Mouse (Mus musculus): ENCODE data around the gene Gga1. TPM values are rescaled to one million over a fixed set of nuclear protein-coding genes. Genes with fewer than 3 reads are reported as not detected.

Gene Gga1
- 10 to 100 TPM; 58.8 to 65.5 TPM for total RNA-seq (2021)
- long read RNA-seq, experiment 1, transcript Gga1-201 (17 exons, 3,034 nt), result major isoform, 78 of 111 reads
- long read RNA-seq, experiment 1, partial matches to known transcripts, result 7 of 111 reads
- long read RNA-seq, experiment 1, other reads (novel, unspliced or antisense), result 26 of 111 reads
- long read RNA-seq, experiment 2, transcript Gga1-201 (17 exons, 3,034 nt), result major isoform, 65 of 127 reads
- long read RNA-seq, experiment 2, partial matches to known transcripts, result 21 of 127 reads
- long read RNA-seq, experiment 2, other reads (novel, unspliced or antisense), result 41 of 127 reads

DNA sequence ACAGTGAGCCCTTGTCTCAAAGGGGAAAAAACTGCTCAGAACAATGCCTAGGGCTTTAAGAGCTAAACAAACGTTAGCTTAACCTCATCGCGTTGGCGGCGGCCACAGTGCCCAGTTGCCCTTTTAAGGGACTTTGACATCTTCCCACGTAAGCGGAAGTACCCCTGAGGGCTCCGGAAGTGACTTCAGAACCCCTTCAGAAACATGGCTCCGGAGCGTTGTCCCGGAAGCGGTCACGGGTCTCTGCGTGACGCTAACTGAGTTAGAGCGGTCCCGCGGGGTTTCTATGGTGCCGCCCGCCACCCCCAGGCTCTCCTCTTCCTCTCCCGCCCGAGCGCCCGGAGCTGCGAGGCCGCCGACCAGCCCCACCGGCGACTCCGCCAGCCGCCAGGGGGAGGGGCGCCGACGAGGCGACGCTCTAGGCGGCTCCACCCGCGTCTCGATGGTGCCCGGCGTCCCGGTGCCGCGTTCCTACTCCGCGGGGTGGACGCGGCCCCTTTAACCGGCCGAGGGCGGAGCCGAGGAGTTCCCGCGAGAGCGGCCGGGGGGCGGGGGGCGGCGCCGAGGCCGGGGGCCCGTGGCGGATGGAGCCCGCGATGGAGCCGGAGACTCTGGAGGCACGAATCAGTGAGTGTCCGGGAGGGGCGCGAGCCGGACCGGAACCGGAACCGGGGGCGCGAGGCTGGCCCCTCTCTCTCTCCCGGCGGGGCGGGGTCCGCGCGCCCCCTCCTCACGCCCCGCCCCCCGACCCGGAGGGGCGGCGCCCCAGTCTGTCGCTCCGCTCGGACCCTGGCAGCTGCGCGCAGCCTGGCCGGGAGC lies at the start of gene Gga1:
Gene Gga1, plus strand, starts transcription at position 200 of the 819 bp plus-strand sequence.
- DNase-seq (ENCODE audit: low spot score in 2 of 2), result peak; percentile 83

- no peak for DNase-seq (ENCODE audit: low spot score in 2 of 2)
These were observed 48.7 kb upstream of the Gga1 start for GRCm38 (mm10) chr15:78828315-78828714.

- DNase-seq (ENCODE audit: low spot score in 2 of 2), result no peak
These were observed 47.4 kb upstream of the Gga1 start for GRCm38 (mm10) chr15:78829636-78830035.

- DNase-seq (ENCODE audit: low spot score in 2 of 2), result no peak
These were observed 46.0 kb upstream of the Gga1 start for GRCm38 (mm10) chr15:78830742-78831719.

DNA sequence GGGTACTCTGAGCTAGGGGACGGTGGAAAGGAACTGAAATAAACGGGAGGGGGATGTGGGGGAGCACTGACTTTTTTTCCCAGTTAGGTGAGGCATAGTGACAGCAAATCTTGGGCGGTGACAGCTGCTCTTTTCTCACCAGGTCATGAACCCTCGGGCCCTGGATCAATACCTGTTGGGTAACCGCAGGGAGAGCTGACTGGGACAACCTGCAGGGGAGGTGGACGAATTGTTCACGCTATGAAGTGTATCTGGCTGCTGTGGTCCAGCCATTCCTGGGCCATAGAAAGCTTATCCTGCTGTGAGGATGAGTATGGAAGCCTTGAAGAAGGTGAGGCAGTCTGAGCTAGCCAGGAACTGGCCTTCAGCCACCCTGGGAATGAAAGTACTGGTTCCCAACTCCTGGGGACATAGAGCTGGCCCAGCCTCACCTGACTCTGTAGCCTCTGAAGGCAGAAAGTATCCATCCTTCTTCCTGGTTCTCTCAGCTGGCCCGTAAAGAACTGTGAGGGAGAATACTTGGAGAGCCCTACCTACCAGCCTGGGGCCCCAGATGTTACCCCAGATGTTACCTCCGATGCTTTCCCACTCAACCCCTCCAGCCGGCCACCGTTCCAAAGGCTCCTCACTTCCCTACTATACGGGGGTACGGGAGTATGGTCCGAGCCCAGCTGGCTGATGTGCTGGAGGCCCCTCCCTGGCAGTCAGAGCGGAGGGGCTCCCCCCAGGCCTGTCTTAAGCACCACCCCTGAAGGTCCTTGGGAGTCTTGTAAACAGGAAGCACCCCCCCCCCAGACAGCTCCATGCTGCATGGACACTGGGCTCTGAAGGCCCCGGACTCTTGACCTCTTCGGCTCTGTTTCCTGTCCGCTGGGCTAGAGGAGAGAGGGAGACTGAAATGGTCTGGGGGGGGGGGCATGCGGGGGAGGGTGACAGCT lies 45.0 kb upstream of the Gga1 start:
- no peak for DNase-seq (ENCODE audit: low spot score in 2 of 2)

DNA sequence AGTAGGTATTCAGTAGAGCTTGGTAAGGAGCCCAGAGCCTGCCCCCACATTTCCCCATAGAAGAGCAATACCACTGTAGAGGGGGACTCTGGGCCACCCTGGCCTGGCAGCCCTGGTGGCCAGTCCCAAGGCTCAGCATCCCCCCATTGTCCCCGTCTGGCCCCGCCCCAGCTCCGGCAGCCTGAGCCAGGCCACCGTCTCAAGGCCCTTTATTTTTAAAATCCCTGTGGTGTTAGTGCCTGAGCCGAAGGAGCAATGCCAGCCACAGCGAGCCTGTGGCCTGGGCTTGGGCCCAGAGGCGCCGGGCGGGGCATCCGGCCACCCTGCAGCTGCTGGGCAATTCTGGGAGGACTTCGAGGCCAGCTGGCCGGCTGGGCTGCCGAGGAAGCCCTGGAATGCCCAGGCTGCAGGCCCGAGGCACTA lies 44.3 kb upstream of the Gga1 start:
- DNase-seq (ENCODE audit: low spot score in 2 of 2), result peak in 1 of 2 experiments; percentile 66

- no peak for DNase-seq (ENCODE audit: low spot score in 2 of 2)
These were observed 43.4 kb upstream of the Gga1 start for GRCm38 (mm10) chr15:78833582-78833981.

DNA sequence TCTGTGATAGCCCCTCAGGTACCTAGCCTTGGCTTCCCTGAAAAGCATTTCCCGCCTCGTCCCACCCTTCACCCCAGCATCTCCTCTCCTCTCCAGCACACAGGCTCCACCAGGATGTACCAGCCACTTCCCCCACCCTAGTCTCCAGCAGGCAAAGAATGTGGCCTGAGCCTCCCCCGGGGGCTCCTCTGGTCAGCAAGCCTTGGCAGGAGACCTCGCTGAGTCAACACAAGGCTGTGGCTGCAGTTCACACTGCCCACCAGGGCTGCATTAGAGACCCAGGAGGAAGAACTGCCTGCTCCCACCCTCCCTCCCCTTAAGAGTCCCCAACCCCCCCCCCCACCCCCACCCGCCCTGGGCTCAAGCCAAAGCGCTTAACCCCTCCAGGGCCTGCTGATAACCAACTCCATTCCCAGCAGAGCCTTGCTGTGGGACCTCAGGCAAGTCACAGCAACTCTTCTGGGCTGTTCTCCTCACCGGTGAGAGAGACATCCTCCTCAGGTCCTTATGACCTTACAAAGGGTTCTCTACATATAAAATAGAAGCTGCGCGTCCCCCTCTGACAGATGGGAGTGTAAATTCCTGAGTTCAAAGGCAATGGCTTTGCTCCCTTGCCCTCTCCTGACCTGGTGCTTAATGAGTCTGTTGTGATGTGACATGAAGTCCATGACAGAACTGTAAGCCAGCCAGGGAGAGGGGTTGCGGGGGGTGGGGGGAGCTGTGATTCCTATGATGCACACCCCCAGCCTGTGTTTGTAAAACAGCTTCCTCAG lies 42.6 kb upstream of the Gga1 start:
- no peak for DNase-seq (ENCODE audit: low spot score in 2 of 2)

- peak in 1 of 2 experiments; percentile 2 for DNase-seq (ENCODE audit: low spot score in 2 of 2)
These were observed 41.5 kb upstream of the Gga1 start for GRCm38 (mm10) chr15:78835200-78836085.

- DNase-seq (ENCODE audit: low spot score in 2 of 2), result peak in 1 of 2 experiments; percentile 10
These were observed 40.8 kb upstream of the Gga1 start for GRCm38 (mm10) chr15:78836086-78836621.

DNA sequence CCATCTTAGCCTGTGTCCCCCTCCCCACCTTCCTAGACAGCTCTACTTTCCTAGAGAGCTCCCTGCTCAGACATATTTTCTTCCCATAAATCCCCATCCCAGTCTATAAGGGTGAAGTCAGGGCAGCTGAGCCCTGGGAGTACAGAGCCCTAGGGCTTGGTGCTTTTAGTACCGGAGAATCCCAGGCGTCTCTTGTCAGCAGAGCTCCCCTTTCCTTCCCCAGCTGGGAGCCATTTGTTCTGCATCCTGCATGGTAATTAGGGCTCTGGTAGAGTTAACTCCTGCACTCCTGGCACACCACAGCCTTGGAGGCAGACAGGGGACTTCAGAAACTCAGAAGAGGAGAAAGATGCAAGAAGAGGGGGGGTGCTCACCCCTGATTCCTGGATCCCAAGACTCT lies 37.2 kb upstream of the Gga1 start:
- DNase-seq (ENCODE audit: low spot score in 2 of 2), result no peak

DNA sequence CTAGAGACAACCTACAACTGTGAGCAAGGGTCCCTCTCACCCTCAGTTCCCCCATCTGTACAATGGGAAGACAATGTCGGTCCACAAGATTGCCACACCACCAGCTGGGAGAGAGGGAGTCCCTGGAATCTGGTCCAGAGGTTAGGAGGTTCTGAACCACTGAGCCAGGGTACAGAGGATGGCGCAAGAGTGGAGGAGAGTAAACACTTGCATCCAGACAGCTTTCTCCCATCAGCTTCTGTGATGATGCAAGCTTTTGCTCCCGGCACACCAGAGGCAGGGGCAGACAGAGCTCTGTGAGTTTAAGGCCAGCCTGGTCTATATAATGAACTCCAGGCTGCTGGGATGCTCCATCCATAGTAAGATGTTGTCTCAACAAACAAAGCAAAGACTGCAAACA lies 36.7 kb upstream of the Gga1 start:
- DNase-seq (ENCODE audit: low spot score in 2 of 2), result no peak

GRCm38 (mm10) chr15:78840751-78841150 lies 36.2 kb upstream of the Gga1 start:
- no peak for DNase-seq (ENCODE audit: low spot score in 2 of 2)

- no peak for DNase-seq (ENCODE audit: low spot score in 2 of 2)
These were observed 35.7 kb upstream of the Gga1 start for GRCm38 (mm10) chr15:78841161-78841790.

- peak in 1 of 2 experiments; percentile 51 for DNase-seq (ENCODE audit: low spot score in 2 of 2)
These were observed 34.4 kb upstream of the Gga1 start, which contains the start of gene Cdc42ep1 for GRCm38 (mm10) chr15:78842371-78843163. TSS of gene Cdc42ep1 (plus strand) at chr15:78842624.
